Mouse (Mus musculus) heart, embryonic 15.5 days (tissue): ENCODE data around the gene Trpc7. TPM values are rescaled to one million over a fixed set of nuclear protein-coding genes. Genes with fewer than 3 reads are reported as not detected.

Experiments
- polyA plus RNA-seq: library from polyadenylated mRNA; unstranded; fragments of >200 nt; fragmentation: Nextera tagmentation; extraction: Ambion mirVana; gene quantifications from 2 replicates; pipeline ENCODE4 v1.2.1, GENCODE M21; 2015

The Trpc7 gene
- polyA plus RNA-seq, 1 experiment from 2014 or later = 0.04 TPM

Other genes with a start within 250 kb of the Trpc7 start
- gene Smad5, start 193.0 kb downstream of the Trpc7 start, polyA plus RNA-seq = 14.7 and 17.5 TPM in 2 replicates
- gene Gm45623, start 142.2 kb downstream of the Trpc7 start, polyA plus RNA-seq = 0.24 TPM in 1 of 2 replicates, not detected in the other